Mouse (Mus musculus): ENCODE data around the gene Gm11562. TPM values are rescaled to one million over a fixed set of nuclear protein-coding genes. Genes with fewer than 3 reads are reported as not detected.
"Not testable (repeated sequence)": the region's sequence is repeated elsewhere in the genome, so short reads cannot be mapped to it uniquely, and the experiment has no call there.

Gene Gm11562
- polyA plus RNA-seq (2015; fragmentation: Nextera tagmentation; extraction: Ambion mirVana) = not detected in 2 replicates

DNA sequence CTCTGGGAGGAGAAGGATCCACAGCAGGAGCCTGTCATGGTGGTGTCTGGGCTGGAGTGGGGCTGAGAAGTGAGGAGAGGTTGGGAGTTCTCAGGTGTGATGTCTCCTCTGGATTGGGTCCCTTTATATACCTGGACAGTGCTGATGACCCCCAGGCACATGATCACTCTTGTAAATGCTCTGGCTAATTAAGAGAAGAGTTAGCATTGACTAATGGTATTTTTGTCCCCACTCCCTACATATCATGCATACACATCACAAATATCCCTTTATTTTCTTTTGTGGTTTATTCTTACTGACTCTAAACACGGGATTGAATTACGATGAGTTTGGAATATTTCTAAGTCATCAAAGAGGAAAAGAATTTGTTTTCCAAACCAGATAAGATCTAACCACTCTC is at the start of gene Gm11562:
Gene Gm11562, minus strand, starts transcription at position 101 of the 400 bp plus-strand sequence.
- ATAC-seq (ENCODE audit: low FRiP score) = no peak
- Histone ChIP-seq H3K4me1 (replicated peaks) (no peaks in the 10 kb centered on the region), H3K4me2 (no peak within 1 kb of the TSS), H3K27me3 (no peaks in the 10 kb centered on the region), H3K36me3 (no peaks in the 10 kb centered on the region), H3K9me3 (no peaks in the 10 kb centered on the region), H3K27ac (no peak within 1 kb of the TSS), H3K9ac (no peak within 1 kb of the TSS), H3K4me3 (no peak within 1 kb of the TSS)
- WGBS = 96% methylated on average over 2 of the region's 2 CpGs

GRCm38 (mm10) chr11:99665860-99666259 is 45.6 kb upstream of the Gm11562 start, which contains the start of gene Krtap4-6:
TSS of gene Krtap4-6 (minus strand) at chr11:99665960.
- ATAC-seq (ENCODE audit: low FRiP score) = no peak
- no peak within 1 kb of the TSS for H3K9ac ChIP-seq

DNA sequence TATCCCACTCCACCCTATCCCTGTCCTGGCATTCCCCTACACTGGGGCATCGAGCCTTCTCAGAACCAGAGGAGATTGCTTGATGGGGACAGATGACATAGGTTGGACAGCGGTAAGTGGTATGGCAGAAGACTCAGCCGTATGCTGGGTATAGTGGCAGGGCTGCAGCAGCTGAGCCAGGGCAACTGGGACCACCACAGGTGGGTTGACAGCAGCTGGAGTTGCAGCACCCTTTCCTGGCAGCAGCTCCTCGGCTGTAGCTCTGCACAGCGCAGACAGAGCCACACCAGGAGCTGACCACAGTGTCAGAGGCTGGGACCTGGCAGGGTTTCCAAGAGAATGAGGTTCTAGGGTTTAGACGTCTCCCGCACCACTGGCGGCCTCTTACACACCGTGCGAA is 42.6 kb upstream of the Gm11562 start:
- no peak overlapping the region for H3K27ac ChIP-seq
- WGBS = 85% methylated on average over 10 of the region's 10 CpGs
- H3K4me2 ChIP-seq = no peak overlapping the region
- H3K27me3 ChIP-seq = no peaks in the 10 kb centered on the region
- H3K4me1 ChIP-seq (replicated peaks) = no peaks in the 10 kb centered on the region
- H3K9ac ChIP-seq = no peak overlapping the region
- no peaks in the 10 kb centered on the region for H3K9me3 ChIP-seq
- no peak overlapping the region for H3K4me3 ChIP-seq
- no peak for ATAC-seq (ENCODE audit: low FRiP score)
- H3K36me3 ChIP-seq = no peaks in the 10 kb centered on the region

More at GRCm38 (mm10) chr11:99665860-99666259, 45.6 kb upstream of the Gm11562 start, which contains the start of gene Krtap4-6:
- no peak within 1 kb of the TSS for H3K4me2 ChIP-seq
- no peaks in the 10 kb centered on the region for H3K4me1 ChIP-seq (replicated peaks)
- H3K27ac ChIP-seq = no peak within 1 kb of the TSS
- no peaks in the 10 kb centered on the region for H3K36me3 ChIP-seq
- H3K4me3 ChIP-seq = no peak within 1 kb of the TSS
- no peaks in the 10 kb centered on the region for H3K27me3 ChIP-seq
- no peaks in the 10 kb centered on the region for H3K9me3 ChIP-seq

- Histone ChIP-seq H3K36me3 (no peaks in the 10 kb centered on the region), H3K27me3 (no peaks in the 10 kb centered on the region), H3K4me1 (replicated peaks) (no peaks in the 10 kb centered on the region), H3K4me2 (no peak overlapping the region), H3K9ac (no peak overlapping the region), H3K9me3 (no peaks in the 10 kb centered on the region), H3K27ac (no peak overlapping the region), H3K4me3 (no peak overlapping the region)
- 92% methylated on average over 4 of the region's 4 CpGs for WGBS
- no peak for ATAC-seq (ENCODE audit: low FRiP score)
Observed at GRCm38 (mm10) chr11:99659256-99659655, 39.0 kb upstream of the Gm11562 start.

DNA sequence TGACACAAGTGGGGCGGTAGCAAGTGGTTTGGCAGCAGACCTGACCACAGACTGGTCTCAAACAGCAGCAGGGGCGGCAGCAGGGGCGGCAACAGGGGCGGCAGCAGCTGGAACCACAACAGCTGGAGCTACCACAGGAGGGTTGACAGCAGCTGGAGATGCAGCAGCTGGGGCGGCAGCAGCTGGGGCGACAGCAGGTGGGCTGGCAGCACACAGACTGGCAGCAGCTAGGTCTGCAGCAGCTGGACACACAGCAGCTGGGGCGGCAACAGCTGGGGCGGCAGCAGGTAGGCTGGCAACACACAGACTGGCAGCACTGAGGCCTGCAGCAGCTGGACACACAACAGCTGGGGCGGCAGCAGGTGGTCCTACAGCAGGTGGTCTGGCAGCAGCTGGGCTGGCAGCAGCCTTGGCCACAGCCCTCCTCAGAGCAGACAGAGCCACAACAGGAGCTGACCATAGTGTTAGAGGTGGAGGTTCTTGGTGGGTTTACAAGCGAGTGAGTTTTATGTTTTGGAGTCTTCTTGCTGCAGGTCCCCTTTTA is 38.3 kb upstream of the Gm11562 start, which contains the start of gene Gm11563:
Gene Gm11563, minus strand, starts transcription at position 494 of the 544 bp plus-strand sequence.
- not testable (repeated sequence) for H3K4me2 ChIP-seq; H3K9me3 ChIP-seq; ATAC-seq (ENCODE audit: low FRiP score); H3K9ac ChIP-seq; H3K27ac ChIP-seq; H3K36me3 ChIP-seq; H3K4me3 ChIP-seq; H3K4me1 ChIP-seq (replicated peaks); H3K27me3 ChIP-seq
- WGBS = 71% methylated on average over 10 of the region's 10 CpGs

- no peak for ATAC-seq (ENCODE audit: low FRiP score)
- H3K9me3 ChIP-seq = no peaks in the 10 kb centered on the region
- no peaks in the 10 kb centered on the region for H3K27me3 ChIP-seq
- H3K36me3 ChIP-seq = no peaks in the 10 kb centered on the region
- H3K9ac ChIP-seq = no peak overlapping the region
- no peak overlapping the region for H3K4me3 ChIP-seq
- no peak overlapping the region for H3K4me2 ChIP-seq
- H3K27ac ChIP-seq = no peak overlapping the region
- WGBS = 52% methylated on average over 5 of the region's 5 CpGs
- no peaks in the 10 kb centered on the region for H3K4me1 ChIP-seq (replicated peaks)
Observed at GRCm38 (mm10) chr11:99657051-99657450, 36.8 kb upstream of the Gm11562 start.

DNA sequence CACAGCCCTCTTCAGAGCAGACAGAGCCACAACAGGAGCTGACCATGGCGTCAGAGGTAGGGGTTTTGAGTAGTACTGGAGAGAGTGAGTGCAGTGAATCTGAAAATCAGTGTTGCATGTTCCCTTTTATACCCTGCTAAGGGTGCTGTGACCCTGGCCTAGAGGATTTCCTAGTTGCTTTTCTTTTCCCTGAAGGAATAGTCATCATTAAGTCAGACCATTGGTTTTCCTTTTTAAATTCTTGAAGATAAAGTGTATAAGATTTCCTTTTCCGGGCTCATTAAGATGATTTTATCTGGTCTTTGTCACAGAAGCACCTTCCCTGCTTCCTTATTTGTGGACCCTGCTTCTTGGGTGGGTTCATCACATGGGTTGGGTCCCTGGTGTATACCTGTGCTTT is 29.9 kb upstream of the Gm11562 start, which contains the start of gene Gm11555:
Gene Gm11555, minus strand, starts transcription at position 101 of the 400 bp plus-strand sequence.
- H3K9ac ChIP-seq = no peak within 1 kb of the TSS
- no peak within 1 kb of the TSS for H3K4me3 ChIP-seq
- WGBS = 90% methylated on average over 2 of the region's 2 CpGs
- no peak for ATAC-seq (ENCODE audit: low FRiP score)
- no peaks in the 10 kb centered on the region for H3K36me3 ChIP-seq
- H3K27ac ChIP-seq = no peak within 1 kb of the TSS
- no peaks in the 10 kb centered on the region for H3K4me1 ChIP-seq (replicated peaks)
- no peaks in the 10 kb centered on the region for H3K9me3 ChIP-seq
- H3K27me3 ChIP-seq = no peaks in the 10 kb centered on the region
- H3K4me2 ChIP-seq = no peak within 1 kb of the TSS

GRCm38 (mm10) chr11:99646444-99646843 is 26.2 kb upstream of the Gm11562 start:
- WGBS = 88% methylated on average over 15 of the region's 15 CpGs
- no peaks in the 10 kb centered on the region for H3K4me1 ChIP-seq (replicated peaks)
- H3K9ac ChIP-seq = no peak overlapping the region
- no peak overlapping the region for H3K4me2 ChIP-seq
- H3K27me3 ChIP-seq = no peaks in the 10 kb centered on the region
- no peak for ATAC-seq (ENCODE audit: low FRiP score)
- no peak overlapping the region for H3K27ac ChIP-seq
- H3K9me3 ChIP-seq = no peaks in the 10 kb centered on the region
- no peak overlapping the region for H3K4me3 ChIP-seq
- no peaks in the 10 kb centered on the region for H3K36me3 ChIP-seq

DNA sequence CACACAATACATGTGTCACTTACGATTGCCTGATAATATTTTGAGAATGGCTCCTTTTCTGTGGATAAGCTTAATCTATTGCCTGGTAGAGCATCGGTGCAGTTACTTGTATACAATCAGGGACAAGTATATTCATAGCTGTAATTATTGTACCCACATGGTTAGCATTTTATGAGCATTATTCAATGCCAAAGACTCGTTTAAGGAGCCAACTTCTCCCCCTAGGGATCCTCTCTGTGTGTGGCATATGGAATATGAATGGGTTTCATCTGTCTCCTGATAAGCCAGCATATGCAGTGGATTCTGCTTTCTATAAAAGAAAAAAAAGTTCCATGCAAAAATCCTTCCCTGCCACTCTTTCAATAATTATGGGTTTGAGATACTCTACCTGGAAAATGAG is 24.1 kb upstream of the Gm11562 start:
- no peak for ATAC-seq (ENCODE audit: low FRiP score)

DNA sequence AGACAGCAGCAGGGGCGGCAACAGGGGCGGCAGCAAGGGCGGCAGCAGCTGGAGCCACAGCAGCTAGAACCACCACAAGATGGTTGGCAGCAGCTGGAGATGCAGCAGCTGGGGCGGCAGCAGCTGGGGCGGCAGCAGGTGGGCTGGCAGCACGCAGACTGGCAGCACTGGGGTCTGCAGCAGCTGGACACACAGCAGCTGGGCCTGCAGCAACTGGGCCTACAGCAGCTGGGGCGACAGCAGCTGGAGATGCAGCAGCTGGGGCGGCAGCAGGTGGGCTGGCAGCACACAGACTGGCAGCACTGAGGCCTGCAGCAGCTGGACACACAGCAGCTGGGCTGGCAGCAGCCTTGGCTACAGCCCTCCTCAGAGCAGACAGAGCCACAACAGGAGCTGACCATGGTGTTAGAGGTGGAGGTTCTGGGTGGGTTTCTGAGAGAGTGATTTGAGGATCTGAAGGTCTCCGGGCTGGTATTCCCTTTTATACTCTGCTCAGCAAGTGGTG is 23.5 kb upstream of the Gm11562 start, which contains the start of gene Krtap4-7:
Gene Krtap4-7, minus strand, starts transcription at position 455 of the 505 bp plus-strand sequence.
- not testable (repeated sequence) for H3K4me1 ChIP-seq (replicated peaks); H3K27ac ChIP-seq; H3K9me3 ChIP-seq; ATAC-seq (ENCODE audit: low FRiP score); H3K4me2 ChIP-seq; H3K9ac ChIP-seq; H3K4me3 ChIP-seq; H3K27me3 ChIP-seq; H3K36me3 ChIP-seq
- WGBS = 87% methylated on average over 9 of the region's 9 CpGs

More for the DNA sequence above, 24.1 kb upstream of the Gm11562 start:
- no peaks in the 10 kb centered on the region for H3K36me3 ChIP-seq
- 66% methylated on average over 3 of the region's 3 CpGs for WGBS
- H3K9me3 ChIP-seq = no peaks in the 10 kb centered on the region
- no peak overlapping the region for H3K4me3 ChIP-seq
- H3K4me1 ChIP-seq (replicated peaks) = no peaks in the 10 kb centered on the region
- H3K27ac ChIP-seq = no peak overlapping the region
- no peaks in the 10 kb centered on the region for H3K27me3 ChIP-seq
- no peak overlapping the region for H3K9ac ChIP-seq
- no peak overlapping the region for H3K4me2 ChIP-seq

DNA sequence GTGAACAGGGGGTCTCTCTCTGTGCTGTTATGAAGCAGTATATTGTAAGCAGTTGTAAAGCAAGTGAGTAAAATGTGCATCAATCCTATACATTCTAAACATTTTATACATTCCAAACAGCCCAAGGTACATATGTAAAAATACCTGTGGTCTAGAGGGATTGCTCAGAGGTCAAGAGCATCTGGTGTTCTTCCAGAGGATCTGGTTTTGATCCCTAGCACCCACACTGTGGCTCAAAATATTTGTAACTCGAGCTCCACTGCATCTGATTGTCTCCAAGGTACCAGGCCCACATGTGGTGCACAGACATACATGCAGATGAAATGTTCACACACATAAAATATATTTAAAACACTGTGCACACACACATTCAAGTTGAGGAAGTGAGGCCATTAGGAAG is 20.7 kb upstream of the Gm11562 start:
- H3K27me3 ChIP-seq = no peaks in the 10 kb centered on the region
- no peak overlapping the region for H3K4me2 ChIP-seq
- no peaks in the 10 kb centered on the region for H3K9me3 ChIP-seq
- ATAC-seq (ENCODE audit: low FRiP score) = no peak
- no peaks in the 10 kb centered on the region for H3K4me1 ChIP-seq (replicated peaks)
- H3K27ac ChIP-seq = no peak overlapping the region
- no peaks in the 10 kb centered on the region for H3K36me3 ChIP-seq
- H3K4me3 ChIP-seq = no peak overlapping the region
- H3K9ac ChIP-seq = no peak overlapping the region
- WGBS = 63% methylated on average over 1 of the region's 1 CpGs

DNA sequence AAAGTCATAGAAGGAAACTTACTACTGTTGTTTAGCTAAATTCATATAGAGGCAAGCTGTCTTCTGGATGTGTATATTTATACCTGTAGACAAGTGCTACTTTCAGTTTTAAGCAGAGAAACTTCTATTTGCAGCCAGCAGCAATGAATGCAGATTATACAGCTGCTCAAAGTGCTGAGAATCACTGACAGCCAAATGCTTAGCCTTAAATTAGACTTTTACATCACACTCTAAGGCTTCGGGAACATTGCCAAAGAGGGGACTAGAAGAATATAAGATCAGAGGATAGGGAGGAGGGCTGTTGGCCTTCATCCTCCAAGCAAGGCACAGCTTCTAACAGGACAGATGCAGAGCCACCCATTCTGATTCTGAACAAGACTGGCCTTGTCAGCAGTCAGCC is 16.9 kb upstream of the Gm11562 start:
- WGBS = 88% methylated on average over 1 of the region's 1 CpGs

GRCm38 (mm10) chr11:99634653-99635134 is 14.5 kb upstream of the Gm11562 start, which contains the start of gene Krtap4-2:
TSS of gene Krtap4-2 (minus strand) at chr11:99635084.
- Histone ChIP-seq H3K4me2 (no peak within 1 kb of the TSS), H3K36me3 (no peaks in the 10 kb centered on the region), H3K4me1 (replicated peaks) (no peaks in the 10 kb centered on the region), H3K9me3 (no peaks in the 10 kb centered on the region), H3K27ac (no peak within 1 kb of the TSS), H3K27me3 (no peaks in the 10 kb centered on the region), H3K9ac (no peak within 1 kb of the TSS), H3K4me3 (no peak within 1 kb of the TSS)
- ATAC-seq (ENCODE audit: low FRiP score) = no peak
- WGBS = 42% methylated on average over 8 of the region's 8 CpGs

More for the DNA sequence above, 16.9 kb upstream of the Gm11562 start:
- H3K9ac ChIP-seq = no peak overlapping the region
- no peak overlapping the region for H3K4me2 ChIP-seq
- H3K36me3 ChIP-seq = no peaks in the 10 kb centered on the region
- no peak overlapping the region for H3K4me3 ChIP-seq
- H3K27me3 ChIP-seq = no peaks in the 10 kb centered on the region
- no peaks in the 10 kb centered on the region for H3K9me3 ChIP-seq
- H3K27ac ChIP-seq = no peak overlapping the region
- no peaks in the 10 kb centered on the region for H3K4me1 ChIP-seq (replicated peaks)
- ATAC-seq (ENCODE audit: low FRiP score) = no peak
